Mouse (Mus musculus): ENCODE measurements around the gene Cirbp. TPM values are rescaled to one million over a fixed set of nuclear protein-coding genes. Genes with fewer than 3 reads are reported as not detected.

Cirbp gene
- polyA plus RNA-seq, 1 experiment, result 39.5 TPM

- H3K4me3 ChIP-seq (replicated peaks), result no peak overlapping the region
- H3K27me3 ChIP-seq (replicated peaks), result peaks cover 45% of the 10 kb centered on the region
- H3K4me1 ChIP-seq, result peaks cover 56% of the 10 kb centered on the region
- H3K9me3 ChIP-seq, result no peaks in the 10 kb centered on the region
- peaks cover 17% of the 10 kb centered on the region for H3K36me3 ChIP-seq (replicated peaks; ENCODE audit: low read length)
- TF ChIP-seq FLI1 (IDR thresholded peaks at IDR 0.05; ENCODE audit: low read length) (no peak), GATA1 (IDR thresholded peaks at IDR 0.05; ENCODE audit: borderline replicate concordance, low read length) (no peak)
Observed at GRCm38 (mm10) chr10:80176270-80176834, 10.6 kb downstream of the Cirbp start.

- Histone ChIP-seq H3K36me3 (replicated peaks; ENCODE audit: low read length) (peaks cover 6% of the 10 kb centered on the region), H3K9me3 (no peaks in the 10 kb centered on the region), H3K27me3 (replicated peaks) (peaks cover 58% of the 10 kb centered on the region), H3K4me3 (replicated peaks) (no peak overlapping the region), H3K4me1 (peaks cover 43% of the 10 kb centered on the region)
- no peak for TF ChIP-seq GATA1 (IDR thresholded peaks at IDR 0.05; ENCODE audit: borderline replicate concordance, low read length)
Observed at GRCm38 (mm10) chr10:80177441-80178279, 11.9 kb downstream of the Cirbp start.

GRCm38 (mm10) chr10:80179068-80180051, 13.6 kb downstream of the Cirbp start, which contains the start of gene Efna2:
Efna2 (plus strand) TSS chr10:80179482.
- H3K4me3 ChIP-seq (replicated peaks), result peak within 1 kb of the TSS; percentile 88
- H3K27me3 ChIP-seq (replicated peaks), result peaks cover 75% of the 10 kb centered on the region
- H3K4me1 ChIP-seq, result peaks cover 30% of the 10 kb centered on the region
- TF ChIP-seq GATA1 (IDR thresholded peaks at IDR 0.05; ENCODE audit: borderline replicate concordance, low read length) (no peak), FLI1 (IDR thresholded peaks at IDR 0.05; ENCODE audit: low read length) (no peak)
- H3K9me3 ChIP-seq, result no peaks in the 10 kb centered on the region
- peaks cover 6% of the 10 kb centered on the region for H3K36me3 ChIP-seq (replicated peaks; ENCODE audit: low read length)

- peaks cover 83% of the 10 kb centered on the region for H3K27me3 ChIP-seq (replicated peaks)
- H3K4me1 ChIP-seq, result peaks cover 20% of the 10 kb centered on the region
- TF ChIP-seq GATA1 (IDR thresholded peaks at IDR 0.05; ENCODE audit: borderline replicate concordance, low read length) (no peak), FLI1 (IDR thresholded peaks at IDR 0.05; ENCODE audit: low read length) (no peak)
- H3K9me3 ChIP-seq, result no peaks in the 10 kb centered on the region
- peaks cover 6% of the 10 kb centered on the region for H3K36me3 ChIP-seq (replicated peaks; ENCODE audit: low read length)
- no peak overlapping the region for H3K4me3 ChIP-seq (replicated peaks)
Observed at GRCm38 (mm10) chr10:80180288-80180687, 14.5 kb downstream of the Cirbp start.

GRCm38 (mm10) chr10:80180823-80181222, 15.0 kb downstream of the Cirbp start:
- Histone ChIP-seq H3K27me3 (replicated peaks) (peaks cover 89% of the 10 kb centered on the region), H3K4me3 (replicated peaks) (no peak overlapping the region), H3K9me3 (no peaks in the 10 kb centered on the region), H3K4me1 (peaks cover 18% of the 10 kb centered on the region), H3K36me3 (replicated peaks; ENCODE audit: low read length) (peaks cover 6% of the 10 kb centered on the region)
- TF ChIP-seq GATA1 (IDR thresholded peaks at IDR 0.05; ENCODE audit: borderline replicate concordance, low read length) (no peak), FLI1 (IDR thresholded peaks at IDR 0.05; ENCODE audit: low read length) (no peak)

- Histone ChIP-seq H3K9me3 (no peaks in the 10 kb centered on the region), H3K4me1 (peaks cover 22% of the 10 kb centered on the region), H3K36me3 (replicated peaks; ENCODE audit: low read length) (no peaks in the 10 kb centered on the region), H3K27me3 (replicated peaks) (peaks cover 98% of the 10 kb centered on the region), H3K4me3 (replicated peaks) (peak overlapping the region; percentile 15)
- no peak for TF ChIP-seq GATA1 (IDR thresholded peaks at IDR 0.05; ENCODE audit: borderline replicate concordance, low read length)
- TF ChIP-seq FLI1 (IDR thresholded peaks at IDR 0.05; ENCODE audit: low read length), result no peak
Observed at GRCm38 (mm10) chr10:80182547-80182946, 16.8 kb downstream of the Cirbp start.

- TF ChIP-seq FLI1 (IDR thresholded peaks at IDR 0.05; ENCODE audit: low read length) (no peak), GATA1 (IDR thresholded peaks at IDR 0.05; ENCODE audit: borderline replicate concordance, low read length) (no peak)
- Histone ChIP-seq H3K36me3 (replicated peaks; ENCODE audit: low read length) (no peaks in the 10 kb centered on the region), H3K27me3 (replicated peaks) (peaks cover 97% of the 10 kb centered on the region), H3K4me3 (replicated peaks) (no peak overlapping the region), H3K4me1 (peaks cover 28% of the 10 kb centered on the region), H3K9me3 (no peaks in the 10 kb centered on the region)
Observed at GRCm38 (mm10) chr10:80186649-80187048, 20.9 kb downstream of the Cirbp start.

GRCm38 (mm10) chr10:80187739-80188138, 22.0 kb downstream of the Cirbp start:
- TF ChIP-seq FLI1 (IDR thresholded peaks at IDR 0.05; ENCODE audit: low read length), result no peak
- Histone ChIP-seq H3K4me3 (replicated peaks) (no peak overlapping the region), H3K27me3 (replicated peaks) (peaks cover 96% of the 10 kb centered on the region), H3K36me3 (replicated peaks; ENCODE audit: low read length) (no peaks in the 10 kb centered on the region), H3K9me3 (no peaks in the 10 kb centered on the region), H3K4me1 (peaks cover 33% of the 10 kb centered on the region)

- H3K36me3 ChIP-seq (replicated peaks; ENCODE audit: low read length), result no peaks in the 10 kb centered on the region
- peaks cover 96% of the 10 kb centered on the region for H3K27me3 ChIP-seq (replicated peaks)
- TF ChIP-seq FLI1 (IDR thresholded peaks at IDR 0.05; ENCODE audit: low read length) (no peak), GATA1 (IDR thresholded peaks at IDR 0.05; ENCODE audit: borderline replicate concordance, low read length) (no peak)
- no peaks in the 10 kb centered on the region for H3K9me3 ChIP-seq
- peaks cover 38% of the 10 kb centered on the region for H3K4me1 ChIP-seq
- H3K4me3 ChIP-seq (replicated peaks), result no peak overlapping the region
Observed at GRCm38 (mm10) chr10:80188453-80189024, 22.8 kb downstream of the Cirbp start.
